Mouse (Mus musculus) hematopoietic multipotent progenitor cell, adult 10-12 weeks (in vitro differentiated cells): Measurements from ENCODE around the gene Git2. TPM values are rescaled to one million over a fixed set of nuclear protein-coding genes. Genes with fewer than 3 reads are reported as not detected.

Source experiments
- polyA plus RNA-seq: library from polyadenylated mRNA; stranded (reverse); fragments of >175 nt; gene quantifications from 2 replicates; pipeline ENCODE4 v1.2.3, GENCODE M21; 2012; ENCODE audit warnings: low replicate concordance

Git2 gene
- polyA plus RNA-seq, result 211 and 265 TPM in 2 replicates

DNA sequence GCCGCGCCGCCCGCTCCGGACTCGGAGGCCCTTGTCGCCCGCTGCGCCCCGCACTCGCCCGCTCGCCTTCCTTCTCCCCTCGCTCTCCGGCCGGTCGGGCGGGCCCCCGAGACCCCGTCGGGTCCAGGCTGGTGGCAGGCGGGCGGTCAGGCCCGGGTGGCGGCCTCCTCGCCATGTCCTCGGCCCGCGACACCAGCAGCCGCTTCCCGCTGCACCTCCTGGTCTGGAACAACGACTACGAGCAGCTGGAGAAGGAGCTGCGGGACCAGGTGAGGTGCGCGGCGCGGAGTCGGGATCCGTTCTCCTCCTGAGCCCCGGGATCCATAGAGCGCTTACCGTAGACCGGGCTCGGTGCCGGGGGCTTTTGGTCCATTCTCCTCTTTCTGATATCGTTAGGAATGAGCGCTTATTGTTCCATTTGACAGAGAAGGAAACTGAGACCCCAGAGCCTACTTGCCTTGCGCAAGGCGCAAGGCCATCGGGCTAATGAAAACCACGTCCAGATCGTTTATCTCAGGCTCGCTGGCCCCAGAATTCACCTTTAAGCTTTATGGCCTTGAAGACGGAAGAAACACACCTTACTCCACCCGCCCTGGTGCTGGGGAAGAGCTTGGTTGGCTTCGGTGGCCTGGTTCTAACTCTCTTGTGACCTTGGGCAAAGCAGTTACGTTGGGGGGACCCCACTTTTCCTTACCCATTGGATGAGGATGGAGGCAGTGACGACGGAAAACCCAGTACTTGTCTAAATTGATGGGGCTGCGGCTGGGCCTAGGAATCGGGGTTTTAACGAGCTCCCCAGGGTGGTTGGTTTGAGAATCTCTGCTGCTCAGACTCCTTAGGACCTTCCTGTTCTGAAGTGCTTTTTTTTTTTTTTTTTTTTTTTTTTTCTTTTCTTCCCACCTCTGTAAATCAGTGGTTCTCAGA lies at the start of gene Git2:
Gene Git2 (minus strand): TSS at position 462 of the 924 bp plus-strand sequence.

DNA sequence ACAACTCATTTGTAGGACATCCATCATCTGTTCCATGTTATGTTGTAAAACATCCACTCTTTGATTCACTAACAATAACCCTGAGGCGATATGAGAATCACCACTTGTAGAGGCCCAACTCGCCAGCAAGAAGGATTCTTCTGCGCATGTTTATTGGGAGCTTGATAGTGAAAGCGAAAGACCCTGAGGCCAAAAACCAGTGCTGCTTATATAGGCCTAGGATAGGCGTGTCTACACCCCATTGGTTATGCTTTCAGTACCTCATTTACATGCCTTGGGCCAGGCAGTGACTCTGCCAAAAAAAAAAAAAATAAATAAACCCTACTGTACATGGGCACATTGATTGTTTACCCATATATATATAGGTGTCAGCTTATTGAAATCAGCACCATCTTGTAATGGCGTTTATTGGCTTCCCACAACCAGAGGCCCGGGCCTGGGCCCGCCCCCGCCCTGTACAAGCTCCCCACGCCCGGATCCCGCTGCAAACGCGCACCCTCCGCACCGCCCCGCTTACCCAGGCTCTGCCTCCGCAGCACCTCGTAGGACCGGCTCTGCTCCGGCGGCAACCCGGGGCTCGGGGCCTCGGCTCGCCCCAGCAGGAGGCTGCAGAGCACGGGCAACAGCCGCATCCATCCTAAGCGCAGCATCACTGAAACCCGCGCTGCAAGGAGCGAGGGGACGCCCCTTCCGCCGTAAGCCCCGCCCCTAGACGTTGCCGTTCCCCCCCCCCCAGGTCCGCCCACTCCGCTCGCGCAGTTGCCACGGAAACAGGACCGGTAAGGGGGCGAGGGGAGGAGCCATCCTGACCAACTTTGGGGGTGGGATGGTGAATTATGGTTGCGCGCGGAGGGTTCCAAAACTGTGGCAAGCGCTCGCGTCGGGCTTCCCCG lies 47.7 kb upstream of the Git2 start, which contains the start of gene 1500011B03Rik:
Gene 1500011B03Rik (minus strand): TSS at position 673 of the 893 bp plus-strand sequence.

DNA sequence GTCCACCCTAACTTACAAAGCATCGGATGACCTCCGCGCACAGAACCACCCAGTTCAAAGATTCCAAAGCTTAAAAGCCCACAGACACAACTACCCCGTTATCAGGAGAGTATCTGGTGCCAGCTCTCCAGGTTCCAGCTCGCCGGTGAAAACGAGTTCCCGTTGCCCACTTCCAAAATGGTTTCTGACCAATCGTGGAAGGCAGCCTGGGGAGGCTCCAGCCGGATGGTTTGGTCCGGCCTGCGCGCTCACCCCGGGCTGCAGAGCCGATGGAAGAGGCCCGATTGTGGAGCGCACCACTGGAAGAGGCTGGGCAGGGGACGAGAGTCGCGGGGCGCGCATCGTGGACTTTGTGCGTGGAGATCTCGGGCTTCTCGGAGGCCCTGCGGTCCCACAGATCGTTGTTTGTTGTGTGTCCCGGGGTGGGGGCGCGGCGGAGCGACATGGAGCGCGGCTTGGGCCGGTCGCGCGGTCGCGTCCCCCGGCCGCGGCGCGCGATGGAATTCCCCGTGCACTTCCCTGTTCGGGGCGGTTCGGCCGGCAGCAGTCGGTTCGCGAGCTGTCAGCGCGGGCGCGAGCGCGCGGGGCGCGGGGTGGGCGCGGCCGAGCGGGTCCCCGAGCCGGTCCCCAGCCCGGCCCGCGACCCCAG lies 790 bp downstream of the Git2 start, which contains the start of gene Ankrd13a:
Gene Ankrd13a (plus strand): TSS at position 275 of the 649 bp plus-strand sequence.

DNA sequence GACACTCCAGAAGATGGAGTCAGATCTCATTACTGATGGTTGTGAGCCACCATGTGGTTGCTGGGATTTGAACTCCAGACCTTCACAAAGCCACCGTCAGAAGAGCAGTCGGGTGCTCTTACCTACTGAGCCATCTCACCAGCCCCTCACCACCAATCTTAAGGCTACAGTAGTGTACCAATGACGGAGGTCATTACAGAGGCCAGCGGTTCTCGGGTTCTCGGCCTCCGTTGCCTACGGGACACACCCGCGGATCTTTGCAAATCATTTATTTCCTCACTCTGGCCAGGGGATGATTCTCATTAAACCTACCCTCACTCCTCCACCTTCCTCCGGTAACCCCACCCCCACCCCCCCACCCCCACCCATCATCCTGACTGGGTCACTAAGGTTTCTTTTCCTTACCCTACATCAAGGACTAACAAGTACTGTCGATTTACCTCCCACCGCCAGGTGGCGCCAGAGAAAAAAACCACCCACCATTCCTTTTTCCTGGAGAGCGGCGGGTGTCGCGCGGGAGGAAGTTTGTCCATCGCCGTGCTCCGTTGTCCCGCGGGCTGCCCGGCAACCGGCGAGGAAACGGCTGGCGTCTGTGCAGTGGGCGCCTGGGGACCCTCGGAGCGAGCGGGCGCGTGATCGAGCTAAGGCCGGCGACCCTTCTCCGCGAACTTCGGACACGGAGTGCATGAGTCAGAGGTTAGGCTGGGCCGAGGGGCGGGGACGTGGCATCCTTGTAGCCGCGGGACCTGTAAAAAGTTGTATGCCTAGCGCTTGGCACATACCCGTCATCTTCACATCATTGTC lies 67.8 kb downstream of the Git2 start, which contains the start of gene Tchp:
Gene Tchp (plus strand): TSS at position 496 of the 804 bp plus-strand sequence.

DNA sequence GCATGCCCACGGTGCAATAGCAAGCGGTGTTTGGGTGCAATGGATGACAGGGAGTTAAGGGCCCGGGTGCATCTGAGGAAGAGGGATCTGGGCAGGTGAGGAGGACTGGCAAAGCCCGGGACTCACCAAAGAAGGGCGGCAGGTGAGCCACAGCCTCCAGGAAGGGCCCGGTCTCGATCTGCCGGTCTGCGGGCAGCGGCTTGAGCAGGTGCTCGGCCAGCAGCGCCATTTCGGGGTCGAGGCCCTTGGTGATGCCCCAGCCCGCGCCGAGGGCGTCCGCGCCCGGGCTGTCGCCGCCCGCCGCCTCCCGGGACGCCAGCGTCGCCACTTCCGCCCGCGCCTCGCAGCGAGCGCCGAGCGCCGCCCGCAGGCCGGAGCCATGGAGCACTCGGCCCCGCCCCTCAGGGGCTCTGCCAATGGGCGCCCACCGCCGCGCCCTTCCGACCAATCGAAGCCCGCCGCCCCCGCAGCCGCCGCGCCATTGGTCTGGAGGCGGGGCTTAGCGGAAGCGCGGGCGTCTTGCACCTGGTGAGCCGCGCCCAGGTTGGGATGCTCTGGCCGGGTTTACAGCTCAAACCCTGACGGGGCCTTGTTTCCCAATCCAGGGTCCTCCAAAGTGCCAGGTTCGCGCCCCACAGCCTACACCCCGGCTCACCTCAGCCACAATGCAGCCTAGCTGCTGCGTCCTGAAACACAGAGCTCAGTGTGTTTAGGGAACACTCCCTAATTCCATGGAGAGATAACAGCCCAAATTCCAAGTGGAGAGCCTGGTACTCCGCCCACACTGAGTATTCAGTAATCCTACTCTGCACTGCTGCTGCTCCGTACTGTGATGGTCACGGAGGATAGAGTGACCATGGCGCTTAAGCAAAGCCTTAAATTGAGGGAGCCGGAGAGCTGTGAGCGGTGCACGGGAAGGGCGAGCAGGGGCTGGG lies 84.4 kb downstream of the Git2 start, which contains the start of gene Gltp:
Gene Gltp (minus strand): TSS at position 352 of the 935 bp plus-strand sequence.

Other genes with a start within 250 kb of the Git2 start
- 13.4 and 20.8 TPM in 2 replicates for gene Fam222a, start 207.5 kb downstream of the Git2 start, polyA plus RNA-seq
- 1.7 and 2.4 TPM in 2 replicates for gene Trpv4, start 117.1 kb downstream of the Git2 start, polyA plus RNA-seq
- gene Gltp, start 84.5 kb downstream of the Git2 start, polyA plus RNA-seq, result 130 and 165 TPM in 2 replicates
- 17.4 and 36.8 TPM in 2 replicates for gene Tchp, start 67.8 kb downstream of the Git2 start, polyA plus RNA-seq
- 305 and 353 TPM in 2 replicates for gene Ankrd13a, start 840 bp downstream of the Git2 start, polyA plus RNA-seq
- 83.2 and 99.6 TPM in 2 replicates for gene 1500011B03Rik, start 48.0 kb upstream of the Git2 start, polyA plus RNA-seq
- gene 4930519G04Rik, start 78.1 kb upstream of the Git2 start, polyA plus RNA-seq, result not detected in 2 replicates
- not detected in 2 replicates for gene Gm9936, start 83.2 kb upstream of the Git2 start, polyA plus RNA-seq
- 0.67 and 0.83 TPM in 2 replicates for gene Oasl2, start 121.4 kb upstream of the Git2 start, polyA plus RNA-seq
- gene Oasl1, start 147.7 kb upstream of the Git2 start, polyA plus RNA-seq, result 23.9 and 25.0 TPM in 2 replicates
- gene 2210016L21Rik, start 166.6 kb upstream of the Git2 start, polyA plus RNA-seq, result 39.5 and 52.5 TPM in 2 replicates
- 0.14 TPM in 1 of 2 replicates, not detected in the other for gene Hnf1a, start 195.6 kb upstream of the Git2 start, polyA plus RNA-seq
- 21.8 and 40.6 TPM in 2 replicates for gene Sppl3, start 235.6 kb upstream of the Git2 start, polyA plus RNA-seq